Mouse (Mus musculus) cortical plate, adult 2 months (tissue): ENCODE measurements around the gene Mboat1.

ENCODE experiments used
- CTCF ChIP-seq: fragments of 200-500 bp; IDR thresholded peaks from 2 replicates; pipeline ENCODE4 v1.5.1; 2011; ENCODE audit warnings: mild to moderate bottlenecking, control low read depth, low read length; ENCODE audit not compliant: insufficient read depth; ENCODE audit errors: extremely low read depth
- POLR2A ChIP-seq: fragments of 200-500 bp; IDR thresholded peaks from 2 replicates; pipeline ENCODE4 v1.6.1; 2011; ENCODE audit warnings: mild to moderate bottlenecking, low read length, control low read depth; ENCODE audit not compliant: insufficient read depth; ENCODE audit errors: extremely low read depth

GRCm38 (mm10) chr13:30203018-30203417 is 66.7 kb downstream of the Mboat1 start:
- no peak for TF ChIP-seq POLR2A
- TF ChIP-seq CTCF, result no peak
